Mouse (Mus musculus) forebrain, embryonic 10.5 days (tissue): Measurements from ENCODE around the gene Smarce1. TPM values are rescaled to one million over a fixed set of nuclear protein-coding genes. Genes with fewer than 3 reads are reported as not detected.
A peak's percentile ranks its signal among the peaks of the same experiment; 100 is the strongest.

Source experiments
- DNase-seq: peaks from one replicate; pipeline ENCODE4 v3.0.0-alpha.2; 2017; ENCODE audit warnings: low spot score; ENCODE audit errors: extremely low spot score
- H3K27ac ChIP-seq: fragments of 300-500 bp; sonication (generic); 2 replicates; pipeline ENCODE4 v1.5.1; 2016; ENCODE audit warnings: mild to moderate bottlenecking
- H3K27me3 ChIP-seq: fragments of 300-500 bp; sonication (generic); 2 replicates; pipeline ENCODE4 v1.6.1; 2016; ENCODE audit warnings: mild to moderate bottlenecking; ENCODE audit not compliant: poor library complexity, severe bottlenecking
- H3K36me3 ChIP-seq: fragments of 300-500 bp; sonication (generic); replicated peaks from 2 replicates; pipeline ENCODE4 v1.6.1; 2016; ENCODE audit warnings: mild to moderate bottlenecking, moderate library complexity
- H3K4me1 ChIP-seq: fragments of 300-500 bp; sonication (generic); 2 replicates; pipeline ENCODE4 v1.6.1; 2016
- H3K4me3 ChIP-seq: fragments of 300-500 bp; sonication (generic); 2 replicates; pipeline ENCODE4 v1.5.1; 2016; ENCODE audit warnings: mild to moderate bottlenecking, moderate library complexity
- H3K9me3 ChIP-seq: fragments of 300-500 bp; sonication (generic); 2 replicates; pipeline ENCODE4 v1.6.1; 2016; ENCODE audit warnings: mild to moderate bottlenecking, moderate library complexity
- WGBS: fragments of 180-500 bp; shearing (Covaris S2); methylation state at CpG from one replicate; pipeline ENCODE4 v1.1.7; 2016; 5-methylcytosine and 5-hydroxymethylcytosine counted together
- polyA plus RNA-seq: library from polyadenylated mRNA; unstranded; fragments of >200 nt; fragmentation: Nextera tagmentation; extraction: Ambion mirVana; gene quantifications from 2 replicates; pipeline ENCODE4 v1.2.1, GENCODE M21; 2016

Gene Smarce1
- 322 and 372 TPM in 2 replicates for polyA plus RNA-seq

DNA sequence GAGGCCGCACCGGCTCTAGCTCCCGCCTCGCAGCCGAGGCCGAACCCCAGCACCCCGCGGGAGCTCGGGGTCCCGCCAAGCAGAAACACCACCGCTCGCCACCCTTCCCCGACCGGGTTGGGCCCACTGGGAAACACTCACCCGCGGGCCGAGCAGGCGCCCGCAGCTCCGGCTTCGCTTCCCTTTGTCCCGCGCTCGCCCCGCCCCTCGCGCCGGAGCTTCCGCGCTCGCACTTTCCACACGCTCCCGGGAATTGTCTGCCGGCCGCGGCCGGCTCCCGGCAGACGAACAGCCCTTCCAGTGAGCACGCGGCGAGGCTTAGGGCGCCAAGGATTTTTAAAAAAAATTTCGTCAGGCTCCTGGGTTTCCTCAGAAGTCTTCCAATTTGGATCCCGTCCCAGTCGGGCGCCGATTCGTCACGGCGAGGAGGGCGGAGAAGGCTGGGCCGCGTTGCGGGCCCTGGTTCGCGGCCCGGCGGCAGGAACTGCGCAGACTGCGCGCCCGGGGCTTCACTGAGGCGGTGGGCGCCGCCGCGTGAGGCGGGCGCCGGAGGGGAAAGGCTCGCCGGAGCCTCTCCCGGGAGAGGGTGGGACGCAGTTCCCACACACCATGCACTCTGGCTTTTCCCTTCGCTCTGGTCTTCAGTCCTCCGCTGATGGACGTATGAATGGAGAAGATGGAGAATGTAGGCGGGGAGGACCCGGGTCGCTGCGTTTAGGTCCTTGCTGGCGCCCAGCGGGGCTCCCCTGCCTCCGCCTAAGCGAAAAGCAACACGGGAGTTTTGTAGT lies at the start of gene Smarce1:
Gene Smarce1, minus strand, starts transcription at position 757 of the 788 bp plus-strand sequence.
- DNase-seq = peak; percentile 82
- Histone ChIP-seq H3K36me3 (peaks cover 28% of the 10 kb centered on the region), H3K4me3 (peak within 1 kb of the TSS; percentile 87), H3K27me3 (no peaks in the 10 kb centered on the region), H3K27ac (peak within 1 kb of the TSS; percentile 100), H3K9me3 (no peaks in the 10 kb centered on the region), H3K4me1 (peaks cover 37% of the 10 kb centered on the region)
- under 1% methylated on average over 87 of the region's 87 CpGs for whole genome bisulfite sequencing

DNA sequence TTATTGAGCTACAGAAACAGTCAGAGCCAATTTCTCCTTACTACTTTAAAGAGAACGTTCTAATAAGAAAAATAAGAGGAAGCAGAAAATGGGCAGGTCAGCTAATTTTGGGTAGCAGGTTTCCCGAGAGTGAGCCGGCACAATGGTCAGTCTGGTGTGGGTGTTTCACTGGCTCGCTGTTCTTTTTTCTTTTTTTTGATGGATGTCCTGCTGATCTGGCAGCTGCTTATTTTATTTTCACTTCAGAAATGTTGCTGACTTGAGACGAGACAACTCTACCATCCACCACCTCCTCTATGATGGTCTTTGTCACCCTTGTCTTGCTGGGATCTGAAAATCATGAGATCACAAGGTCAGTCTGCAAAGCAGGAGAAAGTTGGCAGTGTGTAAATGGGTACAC lies 49.2 kb upstream of the Smarce1 start:
- Histone ChIP-seq H3K9me3 (no peaks in the 10 kb centered on the region), H3K4me3 (no peak overlapping the region), H3K27me3 (no peaks in the 10 kb centered on the region), H3K36me3 (no peaks in the 10 kb centered on the region), H3K27ac (no peak overlapping the region), H3K4me1 (peaks cover 3% of the 10 kb centered on the region; the same call in 1 of the 2 replicates)
- WGBS = 86% methylated on average over 5 of the region's 5 CpGs
- no peak for DNase-seq

DNA sequence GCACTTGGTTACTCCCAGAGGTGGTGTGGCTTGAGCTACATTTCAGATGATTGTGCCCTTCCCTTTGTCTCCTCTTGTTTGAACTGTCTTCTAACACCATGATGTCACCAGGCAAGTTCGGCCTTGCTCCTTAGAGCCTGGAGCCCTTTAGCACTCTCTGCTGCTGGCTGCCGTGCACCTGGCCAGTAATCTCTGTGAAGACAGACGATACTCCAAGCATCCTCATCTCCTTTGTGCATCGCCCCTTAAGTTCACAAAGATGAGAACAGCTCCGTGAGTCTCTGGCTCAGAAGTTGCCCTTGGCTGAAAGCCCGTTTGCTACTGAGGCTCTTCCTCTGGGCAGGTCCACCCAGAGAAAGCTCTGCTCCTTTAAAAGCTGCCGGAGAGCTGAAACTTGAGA lies 46.0 kb upstream of the Smarce1 start:
- Histone ChIP-seq H3K4me3 (no peak overlapping the region), H3K9me3 (no peaks in the 10 kb centered on the region), H3K27ac (no peak overlapping the region), H3K27me3 (no peaks in the 10 kb centered on the region), H3K36me3 (no peaks in the 10 kb centered on the region), H3K4me1 (no peaks in the 10 kb centered on the region)
- DNase-seq = no peak
- 78% methylated on average over 7 of the region's 7 CpGs for WGBS

DNA sequence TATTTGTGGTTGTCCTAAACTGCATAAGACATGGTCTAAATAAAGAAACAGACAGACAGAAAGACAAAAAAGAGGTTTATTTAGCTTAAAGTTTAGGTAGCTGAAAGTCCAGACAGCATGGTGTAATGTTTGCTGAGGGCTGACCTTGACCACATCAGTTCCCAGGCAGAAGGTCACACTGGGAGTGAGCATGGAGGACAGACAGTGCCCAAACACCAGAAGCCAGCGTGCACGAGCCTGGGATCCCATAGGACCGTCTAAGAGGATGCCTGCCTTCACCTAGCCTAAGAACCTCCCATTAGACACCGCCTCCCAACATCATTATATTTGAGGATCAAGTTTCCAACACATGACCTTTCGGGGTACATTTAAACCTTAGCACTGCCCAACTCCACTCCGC lies 44.8 kb upstream of the Smarce1 start:
- H3K27me3 ChIP-seq = no peaks in the 10 kb centered on the region
- H3K4me1 ChIP-seq = no peaks in the 10 kb centered on the region
- DNase-seq = no peak
- H3K4me3 ChIP-seq = no peak overlapping the region
- no peaks in the 10 kb centered on the region for H3K9me3 ChIP-seq
- no peaks in the 10 kb centered on the region for H3K36me3 ChIP-seq
- no peak overlapping the region for H3K27ac ChIP-seq
- WGBS = 84% methylated on average over 6 of the region's 6 CpGs

DNA sequence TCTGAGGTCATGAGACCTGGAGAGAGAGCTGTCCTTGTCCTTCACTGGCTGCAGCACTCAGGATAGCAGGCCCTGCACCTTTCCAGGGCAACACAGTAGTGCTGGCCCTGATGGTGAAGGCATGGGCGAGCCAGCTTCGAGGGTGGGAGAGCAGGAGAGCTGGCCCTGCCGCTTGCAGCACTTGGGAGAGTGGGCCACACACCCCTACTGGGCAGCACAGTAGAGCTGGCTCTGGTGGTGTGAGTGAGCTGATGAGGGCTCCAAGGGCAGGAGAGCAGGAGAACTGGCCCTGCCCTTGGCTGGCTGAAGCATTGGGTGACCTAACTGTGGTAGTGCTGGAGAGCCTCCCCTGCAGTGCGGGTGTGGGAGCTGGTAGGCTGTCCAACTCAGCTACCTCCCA lies 41.9 kb upstream of the Smarce1 start:
- 85% methylated on average over 4 of the region's 4 CpGs for WGBS

DNA sequence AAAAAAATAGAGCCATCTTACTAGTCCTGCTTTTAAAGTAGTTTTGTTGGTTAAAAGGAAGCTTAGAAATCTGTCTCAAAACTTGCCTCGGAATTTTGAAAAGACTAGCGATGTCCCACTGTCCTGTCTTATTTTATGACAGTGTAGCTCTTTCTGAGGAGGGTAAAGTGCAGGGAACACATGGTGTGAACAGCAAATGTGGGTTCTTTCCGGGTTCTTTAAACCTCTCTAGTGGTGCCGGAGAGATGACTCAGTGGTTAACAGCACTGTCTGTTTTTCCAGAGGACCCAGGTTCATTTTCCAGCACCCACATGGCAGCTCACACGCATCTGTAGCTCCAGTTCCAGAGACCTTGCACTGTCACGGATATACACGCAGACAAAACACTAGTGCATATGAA lies 38.4 kb upstream of the Smarce1 start:
- Histone ChIP-seq H3K27me3 (no peaks in the 10 kb centered on the region), H3K27ac (no peak overlapping the region), H3K9me3 (no peaks in the 10 kb centered on the region), H3K4me1 (peaks cover 7% of the 10 kb centered on the region), H3K4me3 (no peak overlapping the region), H3K36me3 (no peaks in the 10 kb centered on the region)
- 85% methylated on average over 7 of the region's 7 CpGs for WGBS
- DNase-seq = no peak

More for the DNA sequence above, 41.9 kb upstream of the Smarce1 start:
- Histone ChIP-seq H3K9me3 (no peaks in the 10 kb centered on the region), H3K4me1 (no peaks in the 10 kb centered on the region), H3K36me3 (no peaks in the 10 kb centered on the region), H3K27me3 (no peaks in the 10 kb centered on the region), H3K27ac (no peak overlapping the region), H3K4me3 (no peak overlapping the region)
- DNase-seq = no peak

DNA sequence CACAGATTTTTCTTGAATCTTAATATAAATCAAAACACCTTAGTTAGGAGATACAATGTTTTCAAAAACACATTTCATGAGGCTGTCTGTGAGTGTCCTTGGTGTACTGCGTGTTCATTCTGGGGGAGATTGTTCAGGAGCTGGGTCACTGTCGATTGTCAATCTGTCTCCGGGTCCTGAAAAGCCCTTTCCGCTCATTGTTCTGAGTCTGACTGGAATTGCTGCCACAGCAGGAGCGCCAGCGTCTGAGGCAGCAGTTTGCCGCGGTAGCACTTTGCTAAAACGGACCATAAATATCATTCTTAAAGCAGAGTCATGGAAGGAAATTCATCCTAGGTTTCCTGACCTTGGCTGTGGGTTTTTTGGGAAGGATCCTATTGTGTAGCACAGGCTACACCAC lies 35.0 kb upstream of the Smarce1 start:
- Histone ChIP-seq H3K4me3 (no peak overlapping the region), H3K9me3 (no peaks in the 10 kb centered on the region), H3K27me3 (no peaks in the 10 kb centered on the region), H3K4me1 (peaks cover 7% of the 10 kb centered on the region), H3K36me3 (no peaks in the 10 kb centered on the region), H3K27ac (no peak overlapping the region)
- 41% methylated on average over 9 of the region's 9 CpGs for WGBS
- no peak for DNase-seq

DNA sequence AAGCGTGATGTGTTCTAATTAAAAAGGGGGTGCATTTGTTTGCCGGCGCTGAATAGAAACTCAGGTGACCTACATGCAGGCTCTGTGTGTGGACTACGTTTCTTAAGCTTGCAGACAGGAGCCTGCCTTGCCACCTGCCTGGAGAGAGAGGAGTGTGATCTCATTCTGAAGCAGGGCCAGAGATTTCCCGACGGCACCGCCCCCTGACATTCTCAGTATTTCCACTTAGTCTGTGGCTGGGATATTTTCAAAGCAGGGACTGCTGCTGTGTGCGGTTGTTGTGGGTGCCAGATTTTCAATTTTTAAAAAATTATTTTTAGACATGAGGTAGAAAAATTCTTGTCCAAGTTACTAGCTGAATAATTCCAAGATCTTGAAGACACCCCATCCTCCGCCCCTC lies 34.4 kb upstream of the Smarce1 start:
- Histone ChIP-seq H3K4me3 (no peak overlapping the region), H3K9me3 (no peaks in the 10 kb centered on the region), H3K27ac (no peak overlapping the region), H3K27me3 (no peaks in the 10 kb centered on the region), H3K36me3 (no peaks in the 10 kb centered on the region), H3K4me1 (peaks cover 7% of the 10 kb centered on the region)
- WGBS = 79% methylated on average over 9 of the region's 9 CpGs
- DNase-seq = no peak

DNA sequence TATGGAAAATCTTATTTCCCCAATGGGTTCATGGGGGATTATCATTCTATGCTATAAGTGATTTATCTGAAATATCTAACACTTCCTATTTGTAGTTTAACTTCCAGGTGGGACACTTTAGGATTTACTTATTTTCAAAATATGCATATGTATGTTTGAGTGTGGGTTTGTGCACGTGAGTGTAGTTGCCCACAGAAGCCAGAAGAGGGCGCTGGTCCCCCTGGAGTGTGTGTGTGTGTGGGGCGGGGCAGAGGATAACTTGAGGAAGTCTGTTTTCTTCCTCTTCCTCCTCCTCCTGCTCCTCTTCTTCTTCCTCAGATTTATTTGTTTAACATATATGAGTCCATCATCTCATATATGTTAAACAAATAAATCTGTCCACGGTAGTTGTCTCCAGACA lies 25.4 kb upstream of the Smarce1 start:
- peaks cover 5% of the 10 kb centered on the region; the same call in 1 of the 2 replicates for H3K4me1 ChIP-seq
- H3K27me3 ChIP-seq = no peaks in the 10 kb centered on the region
- H3K36me3 ChIP-seq = no peaks in the 10 kb centered on the region
- H3K9me3 ChIP-seq = no peaks in the 10 kb centered on the region
- H3K27ac ChIP-seq = no peak overlapping the region
- no peak for DNase-seq
- H3K4me3 ChIP-seq = no peak overlapping the region
- 81% methylated on average over 4 of the region's 4 CpGs for WGBS

DNA sequence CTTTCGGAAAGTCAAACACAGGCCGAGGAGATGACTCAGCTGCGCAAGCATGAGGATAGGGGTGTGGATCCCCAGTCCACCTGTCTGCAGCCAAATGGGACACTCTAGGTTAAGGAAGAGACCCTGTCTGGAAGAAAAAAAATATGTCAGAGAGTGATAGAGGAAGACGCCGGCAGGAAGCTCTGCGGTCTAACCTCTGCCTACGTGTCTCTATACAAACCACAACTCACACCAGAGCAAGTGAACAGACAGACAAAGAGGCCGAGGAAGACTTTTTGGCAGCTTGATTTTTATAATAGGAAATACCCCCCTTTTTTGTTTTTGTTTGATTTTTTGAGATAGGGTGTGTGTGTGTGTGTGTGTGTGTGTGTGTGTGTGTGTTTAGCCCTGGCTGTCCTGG lies 24.5 kb upstream of the Smarce1 start:
- 97% methylated on average over 8 of the region's 8 CpGs for WGBS
- no peak for DNase-seq
- peaks cover 5% of the 10 kb centered on the region; the same call in 1 of the 2 replicates for H3K4me1 ChIP-seq
- H3K27ac ChIP-seq = no peak overlapping the region
- H3K27me3 ChIP-seq = no peaks in the 10 kb centered on the region
- no peaks in the 10 kb centered on the region for H3K36me3 ChIP-seq
- H3K9me3 ChIP-seq = no peaks in the 10 kb centered on the region
- H3K4me3 ChIP-seq = no peak overlapping the region

DNA sequence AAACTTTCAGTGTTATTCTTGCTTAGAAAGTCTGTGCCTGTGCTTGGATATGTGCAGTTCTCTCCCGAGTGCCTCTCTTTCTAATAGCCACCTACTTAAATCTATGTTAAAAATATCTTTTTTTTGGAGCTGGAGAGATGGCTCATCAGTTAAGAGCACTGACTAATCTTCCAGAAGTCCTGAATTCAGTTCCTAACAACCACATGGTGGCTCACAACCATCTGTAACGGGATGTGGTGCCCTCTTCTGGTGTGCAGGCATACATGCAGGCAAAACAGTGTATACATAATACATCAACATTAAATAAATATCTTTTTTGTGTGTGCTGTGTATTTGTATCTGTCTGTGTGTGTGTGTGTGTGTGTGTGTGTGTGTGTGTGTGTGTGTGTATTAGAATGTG lies 23.1 kb upstream of the Smarce1 start:
- no peaks in the 10 kb centered on the region for H3K36me3 ChIP-seq
- H3K4me3 ChIP-seq = no peak overlapping the region
- H3K9me3 ChIP-seq = no peaks in the 10 kb centered on the region
- H3K27ac ChIP-seq = no peak overlapping the region
- H3K4me1 ChIP-seq = peaks cover 5% of the 10 kb centered on the region; the same call in 1 of the 2 replicates
- 57% methylated on average over 2 of the region's 2 CpGs for WGBS
- H3K27me3 ChIP-seq = no peaks in the 10 kb centered on the region
- DNase-seq = no peak

DNA sequence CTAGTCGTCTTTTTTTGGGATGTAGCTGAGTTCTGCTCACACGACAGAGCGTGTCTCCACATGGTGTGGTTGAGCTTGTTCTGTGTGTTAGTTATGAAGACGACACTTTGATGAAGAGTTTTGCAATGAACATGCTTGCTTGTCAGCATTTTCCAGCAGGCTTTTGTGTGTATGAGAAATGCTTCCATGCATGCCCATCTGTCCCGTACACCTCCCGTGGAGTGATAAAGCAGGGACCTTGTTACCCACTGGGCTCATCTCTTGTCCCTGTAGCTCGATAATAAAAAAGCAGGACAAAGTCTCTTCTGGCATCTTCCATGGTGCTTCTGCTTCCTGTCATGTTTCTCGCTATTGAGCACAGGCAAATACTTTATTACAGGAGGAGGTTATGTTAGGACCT lies 21.9 kb upstream of the Smarce1 start:
- WGBS = 83% methylated on average over 8 of the region's 8 CpGs
- no peaks in the 10 kb centered on the region for H3K36me3 ChIP-seq
- DNase-seq = no peak
- no peaks in the 10 kb centered on the region for H3K9me3 ChIP-seq
- no peaks in the 10 kb centered on the region for H3K27me3 ChIP-seq
- no peak overlapping the region for H3K27ac ChIP-seq
- H3K4me1 ChIP-seq = peaks cover 5% of the 10 kb centered on the region; the same call in 1 of the 2 replicates
- no peak overlapping the region for H3K4me3 ChIP-seq

DNA sequence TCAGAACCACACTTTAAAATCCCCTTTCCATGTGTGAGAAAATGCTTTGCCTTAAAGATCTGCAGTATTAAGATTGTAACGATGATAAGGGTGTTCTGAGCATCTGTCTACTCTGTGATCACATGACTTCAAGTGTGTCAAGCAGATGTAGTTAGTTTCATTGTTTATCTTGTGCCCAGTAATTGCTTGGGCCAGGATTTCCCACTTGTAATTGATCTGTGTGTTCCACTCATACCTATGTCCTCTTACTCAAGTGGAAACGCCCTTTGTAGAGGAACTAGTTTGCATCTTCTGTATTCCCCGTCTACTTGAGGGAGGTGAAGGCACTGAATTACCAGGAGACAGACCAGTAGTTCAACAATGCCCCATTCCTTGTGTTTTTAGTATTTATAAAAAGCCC lies 19.8 kb upstream of the Smarce1 start:
- 82% methylated on average over 3 of the region's 3 CpGs for WGBS
- H3K27me3 ChIP-seq = no peaks in the 10 kb centered on the region
- H3K4me1 ChIP-seq = peaks cover 5% of the 10 kb centered on the region; the same call in 1 of the 2 replicates
- no peak for DNase-seq
- no peaks in the 10 kb centered on the region for H3K9me3 ChIP-seq
- no peak overlapping the region for H3K4me3 ChIP-seq
- H3K36me3 ChIP-seq = no peaks in the 10 kb centered on the region
- no peak overlapping the region for H3K27ac ChIP-seq
